Mouse (Mus musculus): ENCODE data around the gene Hlcs.
A peak's percentile ranks its signal among the peaks of the same experiment; 100 is the strongest.

Hlcs gene

GRCm38 (mm10) chr16:94157819-94158218, 155.6 kb downstream of the Hlcs start:
- no peak for DNase-seq

GRCm38 (mm10) chr16:94155041-94155653, 158.2 kb downstream of the Hlcs start:
- DNase-seq, result peak; percentile 91

- DNase-seq, result peak; percentile 84
Observed at GRCm38 (mm10) chr16:94150125-94151103, 163.0 kb downstream of the Hlcs start.

GRCm38 (mm10) chr16:94148139-94148538, 165.2 kb downstream of the Hlcs start:
- DNase-seq, result peak; percentile 93

- DNase-seq, result peak; percentile 88
Observed at GRCm38 (mm10) chr16:94143325-94143724, 170.0 kb downstream of the Hlcs start.

- DNase-seq, result no peak
Observed at GRCm38 (mm10) chr16:94140746-94141145, 172.6 kb downstream of the Hlcs start.

GRCm38 (mm10) chr16:94134218-94134617, 179.2 kb downstream of the Hlcs start:
- DNase-seq, result no peak

- no peak for DNase-seq
Observed at GRCm38 (mm10) chr16:94128236-94128835, 185.0 kb downstream of the Hlcs start.

GRCm38 (mm10) chr16:94126200-94126599, 187.2 kb downstream of the Hlcs start:
- no peak for DNase-seq

- no peak for DNase-seq
Observed at GRCm38 (mm10) chr16:94125172-94125981, 188.0 kb downstream of the Hlcs start.

GRCm38 (mm10) chr16:94123247-94123646, 190.1 kb downstream of the Hlcs start:
- no peak for DNase-seq

- DNase-seq, result no peak
Observed at GRCm38 (mm10) chr16:94122347-94122746, 191.0 kb downstream of the Hlcs start.

- DNase-seq, result no peak
Observed at GRCm38 (mm10) chr16:94118394-94118793, 195.0 kb downstream of the Hlcs start.

- DNase-seq, result no peak
Observed at GRCm38 (mm10) chr16:94117333-94117732, 196.0 kb downstream of the Hlcs start.

- DNase-seq, result no peak
Observed at GRCm38 (mm10) chr16:94114693-94115092, 198.7 kb downstream of the Hlcs start.

GRCm38 (mm10) chr16:94113160-94113559, 200.2 kb downstream of the Hlcs start:
- DNase-seq, result no peak

- no peak for DNase-seq
Observed at GRCm38 (mm10) chr16:94097724-94098455, 215.5 kb downstream of the Hlcs start.

GRCm38 (mm10) chr16:94096479-94096878, 216.9 kb downstream of the Hlcs start:
- no peak for DNase-seq

- no peak for DNase-seq
Observed at GRCm38 (mm10) chr16:94095109-94095822, 218.1 kb downstream of the Hlcs start.

GRCm38 (mm10) chr16:94094251-94095108, 218.9 kb downstream of the Hlcs start:
- DNase-seq, result no peak

Data from heart, adult 11 months (tissue).